Mouse (Mus musculus) testis, adult 2 months (tissue): Measurements from ENCODE around the gene Azin2.

Source experiments
- CTCF ChIP-seq: fragments of 200-500 bp; IDR thresholded peaks from 2 replicates; pipeline ENCODE4 v1.5.1; 2012; ENCODE audit warnings: low read depth, mild to moderate bottlenecking, inconsistent platforms, low read length, moderate library complexity; ENCODE audit not compliant: control insufficient read depth, insufficient read depth, insufficient replicate concordance
- POLR2A ChIP-seq: fragments of 200-500 bp; IDR thresholded peaks from 2 replicates; pipeline ENCODE4 v1.6.1; 2012; ENCODE audit warnings: low read depth, mild to moderate bottlenecking, inconsistent platforms, low read length, moderate library complexity; ENCODE audit not compliant: control insufficient read depth

GRCm38 (mm10) chr4:128991500-128992008 lies 29.3 kb upstream of the Azin2 start, which contains the start of gene Ak2:
- no peak for TF ChIP-seq CTCF
- TF ChIP-seq POLR2A: no peak
